Mouse (Mus musculus) heart, adult 11 months (tissue): ENCODE measurements around the gene Adam1b.

Experiments used
- DNase-seq: peaks from one replicate; pipeline ENCODE4 v3.0.0; 2022

Gene Adam1b

DNA sequence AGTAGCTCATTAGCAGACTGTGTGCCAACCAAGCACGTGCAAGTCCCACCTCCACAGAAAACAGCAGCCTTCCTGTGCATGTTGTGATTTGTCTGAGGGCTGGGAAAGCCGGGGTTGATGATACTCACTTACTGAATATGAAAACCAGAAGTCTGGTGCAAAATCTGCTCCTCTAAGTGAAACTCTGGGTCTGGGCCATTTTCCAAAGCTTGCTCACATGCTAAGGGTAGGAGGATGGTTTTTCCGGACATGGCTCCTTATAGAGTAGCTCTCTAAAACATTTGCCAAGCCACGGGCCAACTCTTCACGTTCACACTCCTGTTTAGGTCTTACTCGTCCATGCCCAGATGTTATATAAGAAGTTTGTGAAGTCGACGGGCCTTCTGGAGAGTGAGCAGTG, 9.9 kb downstream of the Adam1b start:
- no peak for DNase-seq

DNA sequence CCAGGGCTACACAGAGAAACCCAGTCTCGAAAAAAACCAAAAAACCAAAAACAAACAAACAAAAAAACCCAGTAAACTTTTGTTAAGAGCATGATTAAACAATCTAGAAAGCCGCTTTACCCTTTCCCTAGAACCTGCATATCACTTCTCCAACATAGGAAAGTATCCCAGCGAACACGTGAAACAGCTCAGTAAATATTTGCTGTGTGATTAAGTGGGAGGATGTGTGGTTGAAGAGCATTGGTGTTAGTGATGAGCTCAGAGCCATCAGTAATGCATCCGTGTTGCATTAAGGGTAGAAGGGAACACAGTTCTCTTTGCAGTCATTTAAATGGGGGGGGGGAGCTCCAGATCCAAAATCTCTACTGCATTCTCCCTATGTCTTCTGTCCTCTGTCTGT, 18.4 kb downstream of the Adam1b start:
- DNase-seq = no peak

DNA sequence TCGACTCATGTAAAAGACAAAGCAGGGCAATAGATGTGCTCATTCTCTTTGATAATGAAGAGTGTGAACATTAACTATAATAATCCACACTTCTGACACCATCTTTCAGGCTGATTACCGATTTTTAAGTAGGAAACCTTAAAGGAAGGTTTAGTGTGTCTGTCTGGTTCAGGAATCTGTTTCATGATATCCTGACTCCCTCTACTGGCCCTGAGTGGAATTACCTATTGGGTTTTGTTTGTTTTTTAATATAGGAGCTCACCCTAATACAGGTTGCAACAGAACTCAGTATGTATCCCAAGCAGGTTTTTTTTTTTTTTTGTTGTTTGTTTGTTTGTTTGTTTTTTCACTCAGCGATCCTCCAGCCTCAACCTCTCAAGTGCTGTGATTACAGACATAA, 25.6 kb downstream of the Adam1b start:
- DNase-seq = no peak

DNA sequence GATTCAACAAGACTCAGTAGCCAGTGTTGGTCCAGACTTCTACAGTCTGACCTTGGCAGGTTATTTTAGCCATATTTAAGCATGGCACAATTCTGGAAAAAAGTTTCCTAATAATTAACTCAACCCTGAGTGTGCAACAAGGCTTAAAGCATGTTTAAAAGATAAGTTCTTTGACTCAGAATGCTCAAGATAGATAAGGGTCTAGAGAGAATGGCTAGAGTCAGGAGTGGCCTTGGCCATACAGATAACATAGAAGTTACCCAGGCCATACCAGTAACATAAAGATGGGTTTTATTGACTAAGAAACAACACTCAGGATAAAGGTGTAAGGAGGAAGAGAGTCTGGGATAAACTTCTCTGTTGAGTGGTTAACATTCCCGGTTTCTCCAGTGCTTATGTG, 27.2 kb downstream of the Adam1b start:
- DNase-seq = no peak

DNA sequence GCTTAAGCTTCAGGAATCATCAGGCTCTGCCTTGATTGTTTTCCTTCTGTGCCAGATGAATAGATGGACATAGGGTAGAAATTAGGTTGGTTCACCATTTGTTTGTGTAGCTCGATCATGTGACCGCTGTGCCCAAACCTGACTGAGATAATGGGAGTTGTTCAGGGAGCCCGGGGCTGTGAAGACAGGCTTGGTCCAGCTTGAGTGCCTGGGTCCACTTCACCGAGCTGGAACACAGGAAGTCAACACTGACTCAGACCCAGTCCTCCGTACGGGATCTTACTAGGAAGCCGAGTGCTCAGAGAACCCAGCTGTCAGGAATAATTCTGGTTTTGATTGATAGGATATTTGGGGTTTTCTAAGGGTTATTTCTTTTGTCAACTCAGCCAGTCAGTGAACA, 28.6 kb downstream of the Adam1b start:
- no peak for DNase-seq

DNA sequence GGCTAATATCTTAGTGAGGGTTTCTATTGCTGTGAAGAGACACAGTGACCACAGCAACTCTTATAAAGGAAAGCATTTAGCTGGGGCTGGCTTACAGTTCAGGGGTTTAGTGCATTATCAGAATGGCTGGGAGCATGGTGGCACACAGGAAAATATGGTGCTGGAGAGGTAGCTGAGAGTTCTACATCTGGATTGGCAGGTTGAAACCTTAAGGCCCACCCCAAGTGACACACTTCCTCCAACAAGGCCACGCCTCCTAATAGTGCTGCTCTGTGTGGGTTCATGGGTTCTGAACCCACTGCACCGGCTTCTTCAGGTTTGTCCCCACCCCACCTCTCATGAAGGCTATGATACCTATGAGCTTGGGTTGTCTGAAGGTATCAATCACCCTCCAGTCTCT, 30.8 kb downstream of the Adam1b start:
- DNase-seq = no peak

DNA sequence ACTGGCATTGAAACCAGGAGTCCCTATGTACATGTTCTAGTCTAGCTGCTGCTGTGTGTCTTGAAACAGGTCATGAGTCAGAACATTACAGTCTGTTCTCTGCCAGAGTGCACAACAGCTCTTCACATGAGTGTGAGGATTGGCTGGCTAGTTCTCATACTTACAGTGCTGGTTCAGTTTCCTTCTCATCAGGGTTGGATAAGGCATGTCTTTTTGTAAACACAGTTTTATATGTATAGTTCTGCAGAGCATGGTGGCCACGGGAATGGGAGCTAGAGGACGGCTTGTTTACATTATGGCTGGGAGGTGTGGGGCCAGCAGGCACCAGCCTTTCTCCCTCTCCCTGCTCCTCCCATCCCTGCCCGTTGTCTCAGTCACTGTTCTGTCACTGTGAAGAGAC, 33.7 kb downstream of the Adam1b start:
- no peak for DNase-seq

DNA sequence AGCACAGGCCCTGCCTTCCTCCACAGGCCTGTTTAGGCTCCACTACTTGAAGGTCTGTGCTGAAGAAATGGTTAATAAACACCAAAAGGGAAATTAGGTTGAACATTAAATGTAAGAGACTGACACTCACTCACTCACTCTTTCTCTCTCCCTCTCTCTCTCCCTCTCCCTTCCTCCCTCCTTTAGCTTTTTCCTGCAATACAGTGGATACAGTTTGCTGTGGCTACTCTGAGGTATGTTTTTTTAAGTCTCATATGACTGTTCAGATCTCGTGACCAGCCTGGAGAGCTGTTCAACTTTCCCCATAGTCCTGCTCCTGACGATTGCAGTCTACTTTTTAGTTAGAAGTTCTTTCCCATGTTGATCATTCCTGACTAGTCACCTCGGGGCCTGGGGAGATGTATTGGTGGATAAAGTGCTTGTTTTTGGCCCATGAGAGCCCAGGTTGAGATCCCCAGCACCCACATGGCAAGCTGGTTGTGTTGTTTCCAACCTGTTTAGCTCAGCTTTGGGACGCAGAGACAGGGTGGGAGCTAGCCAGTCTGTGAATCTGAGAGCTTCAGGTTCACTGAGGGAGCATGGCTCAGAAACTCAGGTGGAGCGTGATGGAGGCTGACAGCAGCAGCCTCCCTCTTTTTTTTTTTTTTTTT, 39.5 kb downstream of the Adam1b start:
- no peak for DNase-seq

DNA sequence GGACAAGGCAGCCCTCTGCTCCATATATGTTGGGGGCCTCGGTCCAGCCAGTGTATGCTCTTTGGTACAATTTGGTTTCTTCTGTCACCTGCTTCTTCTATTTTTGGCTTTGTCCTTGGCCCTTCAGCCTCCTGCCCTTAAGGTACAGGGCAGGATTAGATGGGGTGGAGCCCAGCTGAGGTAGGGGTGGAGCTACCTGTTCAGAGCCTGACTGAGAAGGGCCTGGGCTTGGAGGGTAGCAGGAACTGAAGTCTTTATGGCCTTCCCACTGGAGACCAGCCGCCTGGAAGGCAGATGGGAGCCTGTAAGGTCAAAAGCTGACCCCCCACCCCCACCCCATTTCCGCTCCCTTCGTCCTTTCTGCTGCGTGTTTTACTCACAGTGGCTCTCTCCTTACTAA, 40.3 kb downstream of the Adam1b start:
- DNase-seq = no peak

DNA sequence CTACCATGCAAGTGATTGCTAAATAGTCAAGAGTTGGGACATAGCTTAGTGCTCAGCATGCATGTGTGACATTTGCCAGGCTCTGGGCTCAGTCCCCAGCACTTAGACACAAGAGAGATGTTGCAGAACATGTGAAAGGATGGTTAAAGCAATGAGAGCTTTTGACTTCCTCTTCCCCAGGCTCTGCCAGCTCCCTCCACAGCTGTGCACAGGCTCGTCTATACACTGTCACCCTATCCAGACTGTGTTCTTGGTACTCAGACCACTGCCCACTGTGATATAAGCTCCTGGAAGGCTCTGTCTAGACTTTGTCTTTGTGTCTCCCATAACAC, 41.1 kb downstream of the Adam1b start:
- no peak for DNase-seq

DNA sequence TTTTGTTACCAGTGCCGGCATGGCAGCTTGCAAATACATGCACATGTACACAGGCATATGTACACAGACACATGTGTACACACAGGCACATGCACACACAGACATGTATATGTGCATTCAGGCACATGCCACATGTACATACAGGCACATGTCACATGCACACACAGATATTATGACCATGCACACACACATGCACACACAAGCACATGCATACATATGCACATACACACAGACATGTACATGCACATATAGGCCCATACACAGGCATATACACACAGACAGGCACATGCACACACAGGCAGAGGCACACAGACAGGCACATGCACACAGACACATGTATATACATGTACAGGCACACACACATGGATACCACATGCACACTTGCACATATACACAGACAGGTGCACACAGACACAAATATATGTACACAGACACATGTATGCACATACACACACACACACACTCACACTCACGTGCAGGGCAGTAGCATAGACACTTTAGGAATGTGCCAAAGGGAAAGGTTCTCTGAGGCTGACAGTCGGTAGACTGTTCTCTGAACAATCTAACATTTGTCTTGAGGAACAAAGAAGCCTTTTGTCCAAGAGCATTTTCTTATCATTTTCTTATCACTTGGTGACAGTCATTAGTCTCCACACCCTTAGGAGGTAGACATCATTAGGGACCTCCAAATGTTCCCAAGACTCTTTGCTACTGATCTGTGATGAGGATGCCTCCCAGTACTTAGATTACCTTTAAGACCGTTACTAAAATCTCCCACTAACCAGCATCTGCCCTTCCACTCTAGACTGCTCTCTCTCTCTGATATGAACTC, 41.7 kb downstream of the Adam1b start:
- DNase-seq = no peak

DNA sequence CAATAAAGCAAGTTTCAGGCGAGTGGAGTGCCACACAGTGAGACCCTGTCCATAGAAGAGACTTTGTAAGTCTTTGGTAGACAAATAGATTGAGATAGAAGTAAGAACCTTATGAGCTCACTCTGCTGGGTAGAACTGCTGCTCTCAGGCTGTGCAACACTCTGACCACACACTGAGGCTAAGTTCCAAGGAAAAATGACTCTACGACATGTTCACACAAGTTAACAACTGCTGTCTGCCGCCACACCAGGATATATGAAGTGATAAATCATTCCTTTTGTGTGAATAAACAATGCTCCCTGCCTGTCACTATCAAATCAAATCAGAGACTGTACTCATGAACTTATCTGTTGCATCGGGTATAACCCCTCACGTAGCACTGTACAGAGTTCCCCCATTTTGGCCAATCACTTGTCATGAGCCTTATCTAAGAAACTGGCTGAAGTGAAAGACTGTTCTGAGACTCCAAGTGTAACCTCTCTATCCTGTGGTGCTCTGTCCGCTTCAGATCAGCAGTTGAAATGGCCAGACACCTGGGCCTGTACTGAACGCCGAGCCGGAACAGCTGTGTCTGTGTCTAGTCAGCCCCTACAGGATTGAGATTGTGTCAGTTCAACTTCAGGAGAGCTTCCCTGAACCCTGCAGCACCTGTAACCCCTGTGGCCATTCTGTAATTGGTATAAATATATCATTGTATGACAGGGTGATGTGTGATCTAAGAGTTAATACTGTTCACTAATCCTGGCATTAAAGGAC, 47.5 kb downstream of the Adam1b start:
- no peak for DNase-seq

DNA sequence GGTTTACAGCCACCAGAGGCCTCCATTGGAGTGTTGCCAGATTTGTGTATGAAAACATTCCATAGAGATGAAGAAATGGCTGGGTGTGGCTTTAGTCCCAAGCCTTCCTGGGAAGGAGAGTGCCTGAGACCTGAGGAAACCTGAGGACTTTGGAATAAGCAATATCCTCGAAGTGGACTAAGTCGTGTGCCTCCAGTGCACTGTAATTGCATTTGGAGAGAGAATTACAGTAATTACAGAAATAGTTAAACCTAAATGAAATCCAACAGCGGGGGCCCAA, 48.8 kb downstream of the Adam1b start:
- DNase-seq = no peak

DNA sequence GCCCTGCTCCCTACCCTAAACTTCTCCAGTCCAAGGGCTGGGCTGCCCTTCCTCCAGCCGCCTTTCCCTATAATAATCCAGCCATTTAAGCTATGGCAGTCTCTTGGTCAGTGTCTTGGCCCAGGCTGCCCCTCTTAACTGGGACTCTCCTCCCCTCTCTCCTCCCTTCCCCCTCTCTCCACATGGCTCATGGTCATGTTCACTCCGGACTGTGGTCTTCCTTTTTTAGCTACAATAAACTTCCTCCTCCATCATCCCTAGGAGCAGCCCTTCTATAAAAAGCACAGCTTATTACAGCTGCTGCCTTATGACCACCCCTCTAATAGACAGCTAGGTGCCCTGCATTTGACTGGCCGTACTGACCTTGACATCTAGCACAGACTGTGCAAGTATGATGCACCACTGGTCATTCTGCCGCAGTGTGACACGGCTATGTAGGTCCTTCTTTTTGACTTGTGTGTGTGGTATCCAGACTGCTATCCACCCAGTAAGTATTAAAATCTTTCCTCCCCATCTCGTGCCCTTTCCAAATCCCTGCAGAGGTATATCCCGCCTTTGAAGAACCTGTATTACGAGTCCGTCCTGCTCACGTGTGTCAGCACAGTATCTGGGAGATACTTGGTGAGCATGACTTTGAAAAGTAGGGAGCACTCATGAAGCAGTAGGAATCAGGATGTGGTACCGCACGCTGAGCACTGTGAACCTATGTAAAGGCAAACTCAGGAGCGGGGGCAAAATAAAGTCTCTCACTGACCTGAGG, 49.3 kb downstream of the Adam1b start:
- DNase-seq = peak; percentile 97

DNA sequence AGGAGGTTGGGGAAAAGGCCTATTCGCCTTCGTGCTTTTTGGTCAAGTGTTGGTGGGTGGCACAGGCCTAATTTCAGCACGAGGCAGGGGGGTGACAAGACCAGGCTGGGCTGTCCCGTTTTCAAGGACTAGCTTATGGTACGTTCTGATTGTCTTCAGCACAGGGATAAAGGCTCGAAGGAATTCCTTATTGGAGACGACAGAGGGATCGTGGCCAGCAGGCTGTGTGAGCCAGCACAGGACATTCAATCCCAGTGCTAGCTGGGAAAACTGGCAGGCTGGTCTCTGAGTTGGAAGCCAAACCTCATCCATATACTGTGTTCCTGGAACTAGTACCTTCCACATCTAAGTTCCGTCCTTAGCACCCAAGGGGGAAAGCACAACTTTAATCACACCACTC, 50.3 kb downstream of the Adam1b start:
- DNase-seq = no peak

DNA sequence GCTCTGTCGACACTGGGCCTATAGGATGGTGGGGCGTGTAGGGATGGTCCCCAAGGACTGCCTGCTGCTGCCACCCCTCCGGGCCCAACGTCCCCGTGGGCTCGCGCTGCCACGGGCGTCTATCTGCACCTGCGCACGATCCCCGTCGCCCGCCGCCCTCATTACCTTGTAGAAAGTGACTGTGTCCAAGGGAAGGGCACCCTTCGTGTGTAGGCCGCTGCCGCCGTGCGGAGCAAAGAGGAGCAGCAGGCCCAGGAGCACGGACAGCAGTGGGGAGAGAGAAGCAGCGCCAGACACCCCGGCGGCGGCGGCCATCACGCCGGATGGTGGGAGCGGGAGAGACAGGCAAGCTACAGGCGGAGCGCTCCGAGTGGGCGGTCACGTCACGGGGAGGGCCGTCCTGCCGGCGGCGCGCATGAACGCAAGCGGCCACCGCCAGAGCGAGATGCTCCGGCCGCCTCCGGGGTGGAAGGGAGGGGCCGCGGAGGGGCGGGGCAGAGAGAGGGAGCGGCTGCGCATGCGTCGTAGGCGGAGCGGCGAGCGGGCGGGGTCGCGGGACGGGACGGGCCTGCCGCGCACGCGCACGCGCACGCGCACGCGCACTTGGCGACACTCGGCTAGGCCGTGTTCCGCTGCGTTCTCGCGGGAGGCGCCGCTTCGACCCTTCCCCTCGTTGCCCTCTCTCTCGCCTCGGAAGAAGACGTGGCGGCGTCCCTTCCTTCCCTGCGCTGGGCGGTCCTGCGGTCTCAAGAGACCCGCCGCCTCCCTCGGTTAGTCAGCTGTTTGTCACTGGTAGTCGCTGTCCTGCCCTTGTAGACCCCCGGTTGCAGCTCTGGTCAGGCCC, 51.0 kb downstream of the Adam1b start, which contains the start of gene Erp29:
Gene Erp29, minus strand, starts transcription at position 481 of the 844 bp plus-strand sequence.
- peak; percentile 100 for DNase-seq

DNA sequence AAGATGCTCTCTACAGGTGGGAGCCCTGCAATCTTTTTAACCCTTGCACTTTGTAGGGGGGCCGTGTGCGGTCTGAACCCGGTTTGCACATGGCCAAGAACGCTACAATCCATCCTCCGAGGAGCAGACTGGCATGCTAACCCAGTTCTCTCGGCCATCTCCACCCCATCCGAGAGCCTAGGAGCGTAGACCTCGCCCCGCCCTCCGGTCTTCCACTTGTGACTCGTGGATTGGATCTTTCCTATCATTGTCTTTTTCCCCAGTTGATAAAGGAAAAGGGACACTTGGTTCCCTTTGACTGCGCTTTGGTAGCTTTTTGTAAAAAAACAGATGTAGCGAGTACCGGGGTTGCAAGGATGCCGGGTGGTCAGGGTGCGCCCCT, 51.6 kb downstream of the Adam1b start, which contains the start of gene Tmem116:
Gene Tmem116, plus strand, starts transcription at position 250 of the 382 bp plus-strand sequence.
- peak; percentile 96 for DNase-seq

DNA sequence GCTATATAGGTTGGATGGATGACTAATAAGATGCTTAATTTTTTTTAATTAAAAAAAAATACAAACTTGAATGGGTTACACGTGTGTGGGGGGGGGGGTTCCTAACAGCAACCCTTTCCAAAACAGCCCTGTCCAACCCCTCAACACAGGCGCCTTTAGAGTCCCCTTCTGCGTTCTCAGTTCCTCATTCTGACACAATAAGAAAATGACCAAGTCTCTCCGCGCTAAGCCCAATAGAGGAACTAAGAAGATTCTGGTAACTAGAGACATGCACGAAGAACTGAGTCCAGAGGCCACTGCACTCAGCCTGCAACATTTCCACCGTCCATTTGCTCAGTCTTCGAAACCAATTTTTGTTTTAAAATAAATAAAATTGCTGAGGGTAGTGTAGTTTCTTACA, 52.0 kb downstream of the Adam1b start:
- DNase-seq = peak; percentile 94

DNA sequence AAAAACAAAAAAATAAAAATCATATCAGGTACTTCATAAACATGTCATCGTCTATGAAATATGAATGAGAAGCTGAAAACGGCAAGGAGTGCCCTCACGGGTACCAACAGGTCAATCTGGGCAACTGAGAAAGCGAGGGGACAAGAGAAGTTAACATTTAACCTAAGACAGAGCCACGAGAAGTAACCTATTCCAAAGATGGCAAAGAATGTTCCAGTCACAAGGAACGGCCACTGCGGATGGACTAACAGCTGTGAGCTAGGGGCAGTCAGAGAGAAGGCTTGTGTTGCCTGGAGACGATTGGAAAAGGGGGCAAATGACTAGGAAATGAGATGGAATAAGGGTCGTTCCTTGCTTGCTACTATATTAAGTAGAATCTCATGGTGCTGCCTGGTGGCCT, 52.8 kb downstream of the Adam1b start:
- DNase-seq = no peak
